Mouse (Mus musculus) urinary bladder, postnatal 0 days (tissue): ENCODE measurements around the gene Vmn1r45. TPM values are rescaled to one million over a fixed set of nuclear protein-coding genes. Genes with fewer than 3 reads are reported as not detected.

Experiments used
- polyA plus RNA-seq: library from polyadenylated mRNA; unstranded; fragments of >200 nt; fragmentation: Nextera tagmentation; extraction: Ambion mirVana; gene quantifications from 2 replicates; pipeline ENCODE4 v1.2.1, GENCODE M21; 2015

The Vmn1r45 gene
- polyA plus RNA-seq = not detected in 2 replicates

GRCm38 (mm10) chr6:89940498-89940897, at the start of gene Vmn1r45:
TSS of gene Vmn1r45 (minus strand) at chr6:89940598.

GRCm38 (mm10) chr6:89969013-89969412, 28.6 kb upstream of the Vmn1r45 start, which contains the start of gene Vmn1r46:
TSS of gene Vmn1r46 (plus strand) at chr6:89969313.

GRCm38 (mm10) chr6:89883360-89883759, 57.0 kb downstream of the Vmn1r45 start, which contains the start of gene Vmn1r44:
TSS of gene Vmn1r44 (plus strand) at chr6:89883660.

Other genes with a start within 250 kb of the Vmn1r45 start
- not detected in 2 replicates for gene Vmn1r40, start 233.1 kb downstream of the Vmn1r45 start, polyA plus RNA-seq
- gene Vmn1r41, start 199.8 kb downstream of the Vmn1r45 start, polyA plus RNA-seq = not detected in 2 replicates
- gene Vmn1r42, start 64.2 kb downstream of the Vmn1r45 start, polyA plus RNA-seq = not detected in 2 replicates
- not detected in 2 replicates for gene Vmn1r43, start 64.2 kb downstream of the Vmn1r45 start, polyA plus RNA-seq
- not detected in 2 replicates for gene Vmn1r44, start 56.9 kb downstream of the Vmn1r45 start, polyA plus RNA-seq
- gene Vmn1r46, start 28.7 kb upstream of the Vmn1r45 start, polyA plus RNA-seq = not detected in 2 replicates
- not detected in 2 replicates for gene Vmn1r47, start 75.5 kb upstream of the Vmn1r45 start, polyA plus RNA-seq
- not detected in 2 replicates for gene Vmn1r48, start 96.2 kb upstream of the Vmn1r45 start, polyA plus RNA-seq
- gene Vmn1r49, start 137.9 kb upstream of the Vmn1r45 start, polyA plus RNA-seq = not detected in 2 replicates
- not detected in 2 replicates for gene Vmn1r50, start 160.8 kb upstream of the Vmn1r45 start, polyA plus RNA-seq
- gene Vmn1r51, start 182.0 kb upstream of the Vmn1r45 start, polyA plus RNA-seq = 0.05 TPM in 1 of 2 replicates, not detected in the other
- not detected in 2 replicates for gene Vmn1r52, start 234.2 kb upstream of the Vmn1r45 start, polyA plus RNA-seq